Mouse (Mus musculus) v-Abl transformed pro-B cells (cell line): ENCODE data around the gene Akt1s1.

Experiments
- in situ Hi-C, 2 experiments: fragments of 400-800 bp; cut with MboI; formaldehyde crosslinking; loops; one replicate each; pipeline ENCODE4 v1.15.1; 2025; ENCODE audit not compliant: unreplicated experiment in 2 of 2

The Akt1s1 gene

DNA sequence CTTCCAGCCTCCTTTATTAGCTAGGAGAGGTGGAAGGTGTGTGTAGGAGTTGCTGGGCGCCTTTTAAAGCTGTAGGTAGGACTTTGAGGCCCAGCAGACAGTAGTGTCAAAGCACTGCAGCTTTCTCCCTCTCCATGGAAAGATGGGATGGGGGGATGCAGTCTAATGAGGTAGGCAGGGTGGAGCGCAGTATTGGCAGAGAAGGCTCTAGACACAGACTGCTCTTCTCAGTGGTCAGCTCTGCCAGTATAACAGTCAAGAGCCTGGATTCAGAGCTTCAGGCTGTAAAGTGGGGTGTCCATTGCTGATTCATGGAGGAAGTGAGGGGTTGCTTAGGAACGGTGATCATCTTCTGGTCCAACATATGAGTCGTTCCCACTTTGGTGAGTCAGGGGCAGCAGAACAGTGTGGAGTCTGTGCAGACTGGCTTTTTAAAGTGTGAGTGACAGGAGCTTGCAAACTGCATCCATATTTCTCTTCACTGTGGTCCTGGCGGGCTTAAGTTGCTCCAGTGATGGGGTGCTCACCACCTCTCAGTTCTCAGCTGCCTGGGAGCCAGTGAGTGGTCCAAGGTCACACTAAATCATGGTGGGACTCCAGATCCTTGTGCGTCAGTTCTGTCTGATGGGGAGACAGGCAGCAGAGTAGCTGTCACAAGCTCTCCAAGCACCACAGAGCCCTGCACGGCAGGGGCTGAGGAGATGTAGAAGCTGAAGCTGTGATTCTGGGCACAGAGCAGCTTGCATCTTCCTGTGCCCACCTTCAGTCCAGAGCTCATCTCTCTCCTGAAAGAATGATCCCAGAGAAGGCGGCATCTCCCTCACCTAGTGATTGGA is 2.2 kb downstream of the Akt1s1 start:
- in situ Hi-C loops: loop anchor here (5.0 to 25.0 kb wide), 3 partner anchors 46 to 314 kb away; partner anchors contain the start of genes Fuz (in 2 of the 2), Pold1 (in 1 of the 2), Rpl13a (in 1 of the 2) and Spib (in 1 of the 2)

DNA sequence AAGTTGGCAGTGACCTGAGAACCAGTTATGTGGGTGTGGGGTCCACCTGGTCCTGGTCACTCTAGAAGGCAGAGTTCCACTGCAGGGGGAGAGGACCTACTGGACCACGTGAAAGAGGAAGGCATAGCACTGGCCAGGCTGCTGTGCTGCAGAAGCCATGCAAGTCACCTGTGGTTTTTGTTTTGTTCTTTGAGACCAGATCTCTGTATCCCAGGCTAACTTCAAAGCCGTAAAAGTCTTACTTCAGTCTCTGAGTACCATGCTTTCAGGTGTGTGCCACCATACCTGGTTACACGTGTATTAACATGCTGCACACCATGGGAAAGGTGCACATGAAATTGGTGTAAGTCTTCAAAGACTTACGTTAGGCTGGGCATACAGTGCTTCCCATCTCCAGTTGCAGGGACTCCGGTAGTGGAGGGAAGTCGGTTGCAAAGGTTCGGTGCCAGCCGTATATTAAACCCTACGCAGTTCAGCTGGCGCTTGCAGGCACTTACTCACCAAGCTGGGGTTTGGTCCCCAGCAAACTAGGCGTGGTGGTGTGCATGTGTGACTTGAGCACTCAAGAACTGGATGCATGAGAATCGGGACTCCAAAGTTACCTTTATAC is 2.9 kb downstream of the Akt1s1 start:
- in situ Hi-C loops: loop anchor here (5.0 to 25.0 kb wide), 3 partner anchors 46 to 314 kb away; partner anchors contain the start of genes Fuz (in 2 of the 2), Pold1 (in 1 of the 2), Rpl13a (in 1 of the 2) and Spib (in 1 of the 2)

GRCm38 (mm10) chr7:44852259-44853027 is 3.7 kb downstream of the Akt1s1 start:
- in situ Hi-C loops: loop anchor here (5.0 to 25.0 kb wide), 3 partner anchors 45 to 315 kb away; partner anchors contain the start of genes Fuz (in 2 of the 2), Pold1 (in 1 of the 2), Rpl13a (in 1 of the 2) and Spib (in 1 of the 2)

GRCm38 (mm10) chr7:44853065-44853464 is 4.3 kb downstream of the Akt1s1 start:
- in situ Hi-C loops: loop anchor here (5.0 to 25.0 kb wide), 3 partner anchors 44 to 316 kb away; partner anchors contain the start of genes Fuz (in 2 of the 2), Pold1 (in 1 of the 2), Rpl13a (in 1 of the 2) and Spib (in 1 of the 2)

GRCm38 (mm10) chr7:44853596-44854355 is 5.0 kb downstream of the Akt1s1 start:
- in situ Hi-C loops: loop anchor here (5.0 to 25.0 kb wide), 3 partner anchors 44 to 316 kb away; partner anchors contain the start of genes Fuz (in 2 of the 2), Pold1 (in 1 of the 2), Rpl13a (in 1 of the 2) and Spib (in 1 of the 2)

DNA sequence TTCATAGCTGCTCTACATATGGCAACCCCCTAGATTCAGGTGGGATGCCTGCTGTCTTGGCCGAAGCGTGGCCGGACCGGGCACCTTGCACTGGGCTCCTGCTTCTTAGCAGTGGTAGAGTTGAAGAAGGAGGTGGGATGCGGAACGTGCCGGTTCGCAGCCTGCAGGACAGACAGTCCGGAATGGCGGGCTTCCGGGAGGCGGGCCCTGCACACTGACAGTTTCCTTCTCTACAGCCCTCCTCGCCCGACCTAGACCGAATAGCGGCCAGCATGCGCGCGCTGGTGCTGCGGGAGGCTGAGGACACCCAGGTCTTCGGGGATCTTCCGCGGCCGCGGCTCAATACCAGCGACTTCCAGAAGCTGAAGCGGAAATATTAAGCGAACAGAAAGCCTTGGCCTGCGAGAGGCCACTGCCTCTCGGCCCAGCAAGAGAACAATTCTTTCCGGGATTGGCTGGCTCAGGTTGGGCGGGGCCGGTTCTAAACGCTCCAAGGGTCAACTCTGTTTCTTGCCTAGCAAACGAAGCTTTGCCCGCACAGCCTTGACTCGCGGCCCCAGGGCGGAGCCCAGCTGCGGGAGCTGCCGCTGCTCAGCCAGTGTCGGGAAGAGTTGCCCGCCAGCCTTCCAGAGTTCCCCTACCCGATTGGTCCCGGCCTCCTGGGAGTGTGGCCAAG is 5.7 kb downstream of the Akt1s1 start:
- in situ Hi-C loops: loop anchor here (5.0 to 25.0 kb wide), 3 partner anchors 43 to 317 kb away; partner anchors contain the start of genes Fuz (in 2 of the 2), Pold1 (in 1 of the 2), Rpl13a (in 1 of the 2) and Spib (in 1 of the 2)

DNA sequence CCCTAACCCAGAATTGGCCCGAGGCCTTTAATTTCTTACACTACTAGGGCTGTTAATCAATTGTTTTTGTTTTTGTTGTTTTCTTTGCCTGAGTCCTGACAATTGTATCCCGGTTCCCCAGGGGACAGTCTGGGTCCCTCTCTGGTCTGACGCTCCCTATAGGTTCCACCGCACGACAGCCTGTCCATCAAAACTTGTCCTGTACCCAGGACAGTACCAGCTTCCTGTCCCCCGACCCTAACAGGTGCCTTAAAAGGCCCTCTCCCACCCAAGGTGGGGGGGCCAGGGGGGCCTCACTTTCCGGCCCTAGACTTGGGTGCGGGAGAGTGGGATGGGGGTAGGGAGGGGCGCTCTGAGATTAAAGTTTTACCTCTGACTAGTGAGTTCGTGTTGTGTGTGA is 6.2 kb downstream of the Akt1s1 start:
- in situ Hi-C loops: loop anchor here in 1 of 2 experiments (25.0 kb wide), 1 partner anchor 318 kb away; the partner anchor contains the start of genes Pold1 and Spib

DNA sequence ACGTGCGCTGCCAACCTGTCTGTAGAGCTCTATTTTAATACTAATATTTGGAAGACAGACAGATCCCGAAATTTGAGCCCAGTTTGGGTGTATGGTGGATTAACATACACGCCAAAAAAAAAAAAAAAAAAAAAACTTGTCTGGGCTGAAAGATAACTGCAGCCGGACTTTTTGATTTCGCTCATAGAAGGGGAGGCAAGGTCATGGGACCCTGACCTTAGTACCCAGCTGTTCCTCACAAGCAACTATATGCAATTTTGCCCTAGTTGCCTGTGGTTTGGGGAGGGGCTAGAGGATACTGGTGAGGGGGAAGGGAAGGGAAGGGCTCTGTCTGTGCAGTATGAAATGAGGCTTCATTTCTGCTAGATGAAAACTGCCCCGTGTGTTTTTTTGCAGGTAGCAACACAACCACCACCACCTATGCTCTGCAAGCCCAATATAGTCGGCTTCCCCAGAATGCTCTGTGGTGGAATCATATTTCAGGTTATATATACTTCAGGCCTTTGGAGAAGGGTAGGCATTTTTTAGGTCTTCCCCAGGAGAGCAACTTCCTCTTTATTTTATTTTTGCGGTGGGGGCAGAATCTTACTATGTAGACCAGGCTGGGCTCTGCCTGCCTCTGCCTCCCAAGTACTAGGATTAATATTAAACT is 7.6 kb downstream of the Akt1s1 start:
- in situ Hi-C loops: loop anchor here in 1 of 2 experiments (25.0 kb wide), 1 partner anchor 319 kb away; the partner anchor contains the start of genes Pold1 and Spib

DNA sequence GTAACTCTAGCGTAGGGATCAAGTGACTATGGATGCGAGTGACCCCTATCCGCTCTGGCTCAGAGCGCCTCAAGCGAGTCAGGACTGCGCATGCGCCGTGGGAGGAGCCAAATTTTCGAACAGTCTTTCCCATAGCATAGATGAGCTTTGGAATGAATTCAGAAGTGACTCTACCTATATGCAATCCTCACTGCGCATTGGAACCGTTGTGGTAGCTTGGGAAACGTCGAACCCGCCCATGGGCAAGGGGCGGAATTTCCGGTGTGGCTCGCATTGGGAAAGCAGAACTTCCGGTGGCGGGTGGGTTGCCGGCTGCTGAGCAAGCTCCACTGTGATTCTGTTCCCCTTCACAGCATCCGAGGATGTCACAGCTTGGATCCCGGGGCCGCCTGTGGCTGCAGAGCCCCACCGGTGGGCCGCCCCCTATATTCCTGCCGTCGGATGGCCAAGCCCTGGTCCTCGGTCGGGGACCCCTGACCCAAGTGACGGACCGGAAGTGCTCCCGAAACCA is 8.3 kb downstream of the Akt1s1 start, which contains the start of gene Pnkp:
Pnkp (plus strand) TSS at position 98 of the 511 bp plus-strand sequence.
- in situ Hi-C loops: loop anchor here in 1 of 2 experiments (25.0 kb wide), 1 partner anchor 320 kb away; the partner anchor contains the start of genes Pold1 and Spib

- in situ Hi-C loops: loop anchor here in 1 of 2 experiments (25.0 kb wide), 1 partner anchor 321 kb away; the partner anchor contains the start of genes Pold1 and Spib
These were observed 9.1 kb downstream of the Akt1s1 start for GRCm38 (mm10) chr7:44857905-44858304.

DNA sequence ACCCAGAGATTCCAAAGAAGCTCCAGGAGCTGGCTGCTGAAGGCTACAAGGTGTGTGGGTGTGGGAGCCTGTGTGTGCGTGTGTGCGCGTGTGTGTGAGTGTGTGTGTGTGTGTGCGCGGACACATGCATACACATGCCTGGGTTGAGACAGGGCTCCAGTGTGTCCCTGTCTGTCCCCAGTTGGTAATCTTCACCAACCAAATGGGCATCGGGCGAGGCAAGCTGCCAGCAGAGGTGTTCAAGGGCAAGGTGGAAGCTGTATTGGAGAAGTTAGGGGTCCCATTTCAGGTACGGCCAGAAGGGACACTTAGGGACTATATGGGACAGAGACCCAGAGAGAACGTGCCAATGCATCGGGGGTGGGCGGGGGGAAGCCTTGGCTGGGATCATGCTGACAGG is 11.1 kb downstream of the Akt1s1 start:
- in situ Hi-C loops: loop anchor here in 1 of 2 experiments (25.0 kb wide), 1 partner anchor 323 kb away; the partner anchor contains the start of genes Pold1 and Spib

DNA sequence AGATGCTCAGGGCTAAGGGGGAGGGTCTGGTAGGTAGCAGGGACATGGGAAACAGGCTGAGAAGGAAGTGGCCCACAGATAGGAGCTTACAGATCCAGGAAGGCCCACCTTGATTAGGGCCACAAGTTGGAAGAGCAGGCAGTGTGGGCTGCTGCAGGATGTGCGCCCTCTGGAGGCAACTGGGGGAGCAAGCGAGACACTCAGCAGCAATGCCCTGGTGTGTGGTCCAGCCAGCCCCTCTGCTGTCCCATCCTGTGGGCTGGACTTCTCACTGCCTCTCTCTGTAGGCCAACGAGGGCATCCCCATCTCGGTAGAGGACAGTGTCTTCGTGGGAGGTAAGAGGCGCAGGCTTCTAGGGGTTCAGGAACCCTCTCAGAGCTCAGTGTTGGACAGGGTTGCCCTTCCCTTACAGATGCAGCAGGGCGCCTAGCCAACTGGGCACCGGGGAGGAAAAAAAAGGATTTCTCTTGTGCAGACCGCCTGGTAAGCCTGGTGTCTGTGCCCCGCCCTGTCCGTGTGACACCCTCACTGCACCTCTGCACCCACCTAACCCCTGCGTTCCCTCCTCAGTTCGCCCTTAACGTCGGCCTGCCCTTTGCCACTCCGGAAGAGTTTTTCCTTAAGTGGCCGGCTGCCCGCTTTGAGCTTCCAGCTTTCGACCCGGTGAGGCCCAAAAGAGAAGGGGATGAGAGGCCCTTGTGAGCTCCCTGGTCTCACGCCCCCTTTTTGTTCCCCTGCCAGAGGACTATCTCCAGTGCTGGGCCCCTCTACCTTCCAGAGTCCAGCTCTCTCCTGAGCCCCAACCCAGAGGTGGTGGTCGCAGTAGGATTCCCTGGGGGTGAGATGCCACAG is 12.0 kb downstream of the Akt1s1 start:
- in situ Hi-C loops: loop anchor here in 1 of 2 experiments (25.0 kb wide), 1 partner anchor 324 kb away; the partner anchor contains the start of genes Pold1 and Spib

GRCm38 (mm10) chr7:44861429-44861816 is 12.6 kb downstream of the Akt1s1 start:
- in situ Hi-C loops: loop anchor here in 1 of 2 experiments (25.0 kb wide), 1 partner anchor 324 kb away; the partner anchor contains the start of genes Pold1 and Spib

DNA sequence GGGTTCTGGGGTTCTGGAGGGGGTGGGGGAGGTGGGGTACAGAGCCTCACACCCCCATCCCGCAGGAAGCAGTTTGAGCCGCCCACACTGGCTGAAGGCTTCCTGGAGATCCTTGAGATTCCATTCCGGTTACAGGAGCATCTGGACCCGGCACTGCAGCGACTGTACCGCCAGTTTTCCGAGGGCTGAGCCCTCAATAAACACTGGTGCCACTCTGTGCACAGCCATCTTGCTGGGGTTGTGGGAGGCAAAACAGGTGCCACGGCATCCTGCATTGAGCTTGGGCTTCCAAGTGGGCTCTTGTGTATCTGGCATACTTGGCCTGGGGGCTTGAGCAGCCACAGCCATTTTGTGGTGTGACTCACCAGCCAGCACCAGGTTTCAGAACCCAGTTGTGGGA is 13.6 kb downstream of the Akt1s1 start:
- in situ Hi-C loops: loop anchor here in 1 of 2 experiments (25.0 kb wide), 1 partner anchor 325 kb away; the partner anchor contains the start of genes Pold1 and Spib

DNA sequence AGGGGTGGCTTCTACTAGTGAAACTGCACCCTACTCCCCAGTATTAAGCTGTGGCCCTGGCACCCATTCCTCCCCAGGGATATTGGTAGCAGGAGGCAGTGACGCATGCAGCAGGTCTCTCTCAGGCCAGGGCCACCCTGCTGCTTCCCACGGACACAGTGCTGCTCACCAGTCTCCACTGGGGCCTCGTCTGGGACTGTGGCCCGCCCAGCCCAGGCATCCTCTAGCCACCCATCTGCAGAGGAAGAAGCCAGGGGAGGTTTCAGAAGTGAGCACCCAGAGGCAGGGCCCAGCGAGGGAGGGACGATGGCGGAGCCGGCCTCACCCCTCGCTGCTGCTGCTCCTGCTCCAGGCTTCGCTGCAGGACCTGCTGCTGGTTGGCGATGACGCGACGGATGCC is 14.4 kb downstream of the Akt1s1 start:
- in situ Hi-C loops: loop anchor here in 1 of 2 experiments (25.0 kb wide), 1 partner anchor 326 kb away; the partner anchor contains the start of genes Pold1 and Spib

GRCm38 (mm10) chr7:44863982-44864494 is 15.2 kb downstream of the Akt1s1 start:
- in situ Hi-C loops: loop anchor here in 1 of 2 experiments (25.0 kb wide), 1 partner anchor 327 kb away; the partner anchor contains the start of genes Pold1 and Spib
